Mouse (Mus musculus): ENCODE data around the gene Rab8b.

DNA sequence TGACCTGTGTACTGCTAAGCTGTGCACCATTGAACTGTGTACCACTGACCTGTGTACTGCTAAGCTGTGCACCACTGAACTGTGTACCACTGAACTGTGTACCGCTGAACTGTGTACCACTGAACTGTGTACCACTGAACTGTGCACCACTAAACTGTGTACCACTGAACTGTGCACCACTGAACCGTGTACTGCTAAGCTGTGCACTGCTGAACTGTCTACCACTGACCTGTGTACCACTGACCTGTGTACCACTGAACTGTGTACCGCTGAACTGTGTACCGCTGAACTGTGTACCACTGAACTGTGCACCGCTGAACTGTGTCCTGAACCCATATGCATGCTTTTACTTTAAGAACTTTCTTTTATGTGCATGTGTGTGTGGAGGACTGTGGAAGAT, 45.2 kb downstream of the Rab8b start:
- TF ChIP-seq POLR2A (IDR thresholded peaks at IDR 0.05; ENCODE audit: control insufficient read depth, extremely low read depth, insufficient read depth, low read length, poor library complexity) (no peak), CTCF (IDR thresholded peaks at IDR 0.05; ENCODE audit: borderline replicate concordance, control insufficient read depth, extremely low read depth, insufficient read depth, low read length, poor library complexity) (no peak)

Measured in thymus, adult 2 months (tissue).